Mouse (Mus musculus): ENCODE measurements at regions not wholly inside any gene's neighbourhood (a gene's known extent, or its start where the extent isn't known, plus 50 kb on each side); places are given as distances from the start of the nearest gene placed in this dataset.
A peak's percentile ranks its signal among the peaks of the same experiment; 100 is the strongest.

GRCm38 (mm10) chr8:36364567-36365231 lies 599.1 kb downstream of the Gm19410 start:
- DNase-seq, result no peak

- peak in 1 of 2 experiments; percentile 4 for DNase-seq
Measured at GRCm38 (mm10) chr8:36365945-36366344, 600.4 kb downstream of the Gm19410 start.

- DNase-seq, result no peak
Measured at GRCm38 (mm10) chr8:36376579-36377350, 611.2 kb downstream of the Gm19410 start.

GRCm38 (mm10) chr8:36394487-36394886 lies 598.9 kb upstream of the AI429214 start:
- peak; percentile 5 to 7 for DNase-seq

GRCm38 (mm10) chr8:36396493-36396892 lies 596.9 kb upstream of the AI429214 start:
- DNase-seq, result no peak

- DNase-seq, result no peak
Measured at GRCm38 (mm10) chr8:36406706-36407105, 586.7 kb upstream of the AI429214 start.

Data from lung, adult 18-20 months (tissue).